ENCODE assay signal across 13 mouse cellular contexts in the genomic region with DNA sequence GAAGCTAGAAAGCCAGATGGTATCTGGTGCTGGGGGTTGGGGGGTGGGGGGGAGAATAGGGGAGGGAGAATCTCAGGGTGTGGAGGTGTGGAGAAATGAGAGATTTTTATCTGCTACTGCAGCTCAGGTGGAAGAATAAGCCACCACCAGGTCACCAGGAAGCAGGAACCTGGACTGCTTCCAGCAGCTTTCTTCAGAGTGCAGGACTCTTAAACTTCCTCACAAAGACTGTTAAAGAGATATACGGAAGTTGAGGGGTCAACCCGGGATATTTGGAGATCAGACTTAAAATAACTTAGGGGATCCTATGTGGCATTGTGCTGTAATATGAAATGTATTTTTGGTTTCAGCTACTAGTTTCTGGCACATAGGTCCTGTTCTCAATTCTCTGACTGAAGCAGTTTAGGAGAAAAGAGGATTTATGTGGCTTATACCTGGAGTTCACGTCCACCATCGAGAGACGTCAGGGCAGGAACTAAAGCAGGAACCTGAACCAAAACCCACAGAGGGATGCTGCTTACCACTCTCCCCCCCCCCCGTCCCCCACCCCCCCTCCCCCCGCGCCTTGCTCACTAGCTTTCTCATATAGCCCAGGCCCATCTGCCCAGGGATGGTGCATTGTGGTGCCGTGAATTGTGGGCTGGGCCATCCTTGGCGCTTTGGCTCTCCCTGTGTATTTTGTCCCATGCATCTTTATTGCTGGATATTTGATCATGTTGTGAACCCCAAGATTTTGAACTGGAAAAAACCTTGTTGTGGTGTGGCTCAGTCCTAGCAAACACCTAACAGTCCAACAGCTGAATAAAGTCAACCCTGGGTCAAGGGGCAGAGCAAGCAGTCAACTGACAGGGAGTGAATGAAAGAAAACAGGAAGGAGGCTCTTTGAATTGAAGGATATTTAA.
DNase-seq lines count a peak whose midpoint lies in the region; ATAC-seq and TF ChIP-seq lines count a peak whose summit lies in the region.
"Had no signal": no experiment of that assay in that cellular context is flagged by ENCODE, and none has a peak within 500 bp of the region (broad histone marks: within the 10 kb centered on the region; RNA-seq: fewer than 3 reads in every experiment).

No protein-coding gene starts in this region.

- peak; percentile 33 to 56 for DNase-seq in lung, adult 18-20 months
- DNase-seq in lung, postnatal 0 days (ENCODE audit: low spot score), result no peak
- DNase-seq in kidney, adult 9 months, result peak; percentile 67
- DNase-seq in cerebellum, adult 9-11 months, result no peak
- DNase-seq in thymus, postnatal 25 days, result no peak
- DNase-seq: cerebellum, adult 18-20 months; gastrocnemius, postnatal 36 days; heart, postnatal 14 days had no signal

- H3K4me2 ChIP-seq in lung, postnatal 0 days (replicated peaks; ENCODE audit: low read depth, low read length), result no peak overlapping the region
- H3K4me2 ChIP-seq: embryonic facial prominence, embryonic 12.5 days; forebrain, embryonic 12.5 days had no signal

- no peak for ATAC-seq in lung, postnatal 0 days
- ATAC-seq in common myeloid progenitor, adult 5-6 weeks (replicated peaks; ENCODE audit: low read depth, poor library complexity, severe bottlenecking), result peak; percentile 41
- peak; percentile 68 for ATAC-seq in megakaryocyte, adult 5-6 weeks (ENCODE audit: poor library complexity, severe bottlenecking)

- H3K4me1 ChIP-seq in lung, postnatal 0 days (ENCODE audit: insufficient read depth, low read depth, low read length), result no peaks in the 10 kb centered on the region
- H3K4me1 ChIP-seq: embryonic facial prominence, embryonic 12.5 days; forebrain, embryonic 12.5 days had no signal

- WGBS in lung, postnatal 0 days, result 53% methylated on average over 7 of the region's 10 CpGs

- TF ChIP-seq CTCF in lung, postnatal 0 days (IDR thresholded peaks at IDR 0.05), result no peak

- H3K36me3 ChIP-seq in lung, postnatal 0 days (ENCODE audit: insufficient read depth, low read length), result no peaks in the 10 kb centered on the region
- H3K36me3 ChIP-seq: embryonic facial prominence, embryonic 12.5 days; forebrain, embryonic 12.5 days had no signal

- no peak for TF ChIP-seq EP300 in lung, postnatal 0 days (IDR thresholded peaks at IDR 0.05)

- H3K9ac ChIP-seq in lung, postnatal 0 days (replicated peaks; ENCODE audit: low read depth), result no peak overlapping the region
- H3K9ac ChIP-seq: embryonic facial prominence, embryonic 12.5 days; forebrain, embryonic 12.5 days had no signal

- no peaks in the 10 kb centered on the region for H3K27me3 ChIP-seq in lung, postnatal 0 days (replicated peaks; ENCODE audit: insufficient read depth, low read length)
- H3K27me3 ChIP-seq: forebrain, embryonic 12.5 days had no signal

- H3K9me3 ChIP-seq in lung, postnatal 0 days (ENCODE audit: low read length), result no peaks in the 10 kb centered on the region
- H3K9me3 ChIP-seq: embryonic facial prominence, embryonic 12.5 days; forebrain, embryonic 12.5 days had no signal

- no peak overlapping the region for H3K27ac ChIP-seq in lung, postnatal 0 days (ENCODE audit: low read length)
- H3K27ac ChIP-seq: embryonic facial prominence, embryonic 12.5 days; forebrain, embryonic 12.5 days; kidney, postnatal 0 days had no signal

- H3K4me3 ChIP-seq in lung, postnatal 0 days (ENCODE audit: low read depth, low read length), result no peak overlapping the region
- H3K4me3 ChIP-seq: embryonic facial prominence, embryonic 12.5 days; forebrain, embryonic 12.5 days had no signal

Comparison
In these comparisons a context has a peak if more than half of its experiments do, and no peak if none do; other contexts are left out.
1. DNase-seq: peak in lung, adult 18-20 months (2 of 2) and kidney, adult 9 months (single experiment); none in lung, postnatal 0 days (single experiment), cerebellum, adult 9-11 months (single experiment) and thymus, postnatal 25 days (single experiment).